Mouse (Mus musculus): ENCODE measurements around the gene Pagr1b. TPM values are rescaled to one million over a fixed set of nuclear protein-coding genes. Genes with fewer than 3 reads are reported as not detected.

Gene Pagr1b
- polyA plus RNA-seq (2021; fragmentation: Nextera tagmentation), result 0.55 TPM in 1 of 2 replicates, not detected in the other
- long read RNA-seq, experiment 1, result 0 reads
- long read RNA-seq, experiment 2, result 0 reads

GRCm38 (mm10) chr7:127016481-127016485 is at the start of gene Pagr1b:
TSS of gene Pagr1b (minus strand) at chr7:127016484.

DNA sequence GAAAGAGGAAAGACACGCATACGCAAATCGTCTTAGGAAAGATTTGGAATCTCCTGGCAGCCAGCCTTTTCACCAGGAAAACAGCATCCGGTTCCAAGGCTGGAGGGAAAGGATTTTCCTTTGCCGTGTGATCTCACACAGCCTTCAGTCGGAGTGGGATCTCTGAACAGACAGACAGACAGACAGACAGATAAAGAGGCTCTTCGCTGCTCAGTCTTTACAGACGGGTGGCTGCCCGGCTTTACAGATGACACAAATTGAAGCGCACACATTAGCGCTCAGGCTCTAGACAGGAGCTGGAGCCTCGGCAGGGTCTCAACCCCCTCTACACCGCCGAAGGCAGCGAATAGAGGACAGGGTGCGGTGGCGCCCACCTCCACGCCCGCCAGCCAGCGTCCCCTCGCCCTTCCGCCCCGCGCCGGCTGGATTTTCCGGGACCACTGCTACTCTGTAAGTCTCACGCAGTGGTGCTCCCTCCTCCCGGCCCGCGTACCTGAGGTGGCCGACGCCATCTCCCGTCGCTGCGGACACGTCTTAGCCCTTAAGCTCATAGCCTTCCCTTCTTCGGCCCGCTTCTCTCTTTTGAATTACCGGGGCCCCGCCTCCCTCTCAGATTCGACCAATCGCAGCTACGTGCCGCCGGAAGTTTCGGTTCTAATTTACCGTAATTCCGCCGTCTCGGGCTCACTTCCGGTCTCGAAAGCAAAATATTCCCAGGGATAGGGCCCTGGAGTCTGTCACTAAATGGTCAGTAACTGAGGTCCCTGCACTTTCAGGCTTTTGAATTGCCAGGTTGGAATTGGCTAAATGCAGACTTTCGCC is 25.8 kb upstream of the Pagr1b start, which contains the start of gene Kif22:
Gene Kif22 (minus strand): TSS at position 621 of the 822 bp plus-strand sequence.

GRCm38 (mm10) chr7:127026984-127027726 is 10.9 kb upstream of the Pagr1b start, which contains the start of gene Maz:
TSS of gene Maz (minus strand) at chr7:127027037.

GRCm38 (mm10) chr7:127020901-127021562 is 4.7 kb upstream of the Pagr1b start, which contains the start of the genes Gm42742 and Prrt2:
TSS of gene Gm42742 (minus strand) at chr7:127021097.
TSS of gene Prrt2 (minus strand) at chr7:127021211.

DNA sequence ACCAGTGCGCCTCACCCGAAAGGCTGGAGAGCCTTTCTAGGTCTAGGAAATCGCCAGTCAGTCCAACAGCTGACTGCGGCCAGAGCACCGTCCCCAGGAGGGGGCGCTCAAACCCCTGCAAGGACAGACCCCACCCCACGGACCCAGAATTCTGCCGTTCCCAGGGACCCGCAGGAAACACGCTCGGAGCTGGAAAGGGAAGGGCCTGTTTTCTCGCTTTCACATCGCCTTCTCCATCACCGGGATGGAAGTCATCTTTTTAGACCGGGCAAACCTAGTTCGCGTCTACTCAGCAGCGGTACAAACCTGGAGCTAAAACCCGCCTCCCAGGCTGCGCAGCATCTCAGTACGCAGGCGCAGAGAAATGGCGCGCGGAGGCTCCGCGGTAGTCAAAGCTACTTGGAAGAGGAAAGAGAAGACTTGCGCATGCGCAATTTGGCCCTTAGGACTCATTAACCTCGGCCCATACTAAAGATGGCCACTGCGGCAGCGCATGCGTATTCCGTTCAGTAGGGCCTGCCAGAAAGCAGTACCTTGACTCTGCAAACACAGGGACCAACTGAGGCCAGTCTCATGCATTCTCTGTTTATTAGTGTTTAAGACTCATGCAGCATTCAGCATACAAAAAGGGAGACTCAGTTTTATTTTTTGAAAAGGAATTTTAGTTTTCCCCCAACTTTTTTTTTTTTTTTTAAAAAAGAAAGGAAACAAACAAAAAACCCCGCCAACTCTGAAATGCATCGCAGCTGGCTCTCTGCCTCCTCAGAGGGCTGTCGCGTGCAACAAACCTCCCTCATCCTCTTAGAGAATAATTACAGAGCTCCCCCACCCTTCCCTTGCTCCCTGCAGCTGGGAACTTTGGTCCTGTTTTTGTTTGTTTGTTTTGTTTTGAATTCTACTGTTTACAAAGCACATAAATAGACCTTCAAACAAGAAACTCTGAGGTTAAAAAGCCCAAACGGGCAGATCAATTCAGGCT is 976 bp upstream of the Pagr1b start, which contains the start of gene Pagr1a:
Gene Pagr1a (minus strand): TSS at position 382 of the 979 bp plus-strand sequence.

DNA sequence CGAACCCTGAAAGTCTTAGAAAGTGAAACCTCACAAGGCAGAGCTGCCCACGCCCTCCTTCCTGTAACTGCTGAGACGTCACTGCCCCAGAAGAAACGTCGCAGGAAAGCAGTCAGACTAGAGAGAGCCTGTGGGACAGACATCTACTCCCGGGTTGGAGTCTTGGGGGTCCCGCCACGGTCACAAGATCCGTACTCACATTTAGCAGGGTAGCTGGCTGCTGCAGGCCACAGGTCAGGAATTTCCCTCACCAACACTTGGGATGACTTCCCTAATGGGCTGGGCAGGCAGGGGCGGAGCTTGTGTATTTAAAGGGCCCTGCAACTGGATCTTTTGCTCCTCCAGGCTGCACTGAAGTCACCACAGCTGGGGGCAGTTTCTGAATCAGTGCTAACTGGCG is 2.0 kb downstream of the Pagr1b start, which contains the start of gene Mvp:
Gene Mvp (minus strand): TSS at position 302 of the 400 bp plus-strand sequence.

DNA sequence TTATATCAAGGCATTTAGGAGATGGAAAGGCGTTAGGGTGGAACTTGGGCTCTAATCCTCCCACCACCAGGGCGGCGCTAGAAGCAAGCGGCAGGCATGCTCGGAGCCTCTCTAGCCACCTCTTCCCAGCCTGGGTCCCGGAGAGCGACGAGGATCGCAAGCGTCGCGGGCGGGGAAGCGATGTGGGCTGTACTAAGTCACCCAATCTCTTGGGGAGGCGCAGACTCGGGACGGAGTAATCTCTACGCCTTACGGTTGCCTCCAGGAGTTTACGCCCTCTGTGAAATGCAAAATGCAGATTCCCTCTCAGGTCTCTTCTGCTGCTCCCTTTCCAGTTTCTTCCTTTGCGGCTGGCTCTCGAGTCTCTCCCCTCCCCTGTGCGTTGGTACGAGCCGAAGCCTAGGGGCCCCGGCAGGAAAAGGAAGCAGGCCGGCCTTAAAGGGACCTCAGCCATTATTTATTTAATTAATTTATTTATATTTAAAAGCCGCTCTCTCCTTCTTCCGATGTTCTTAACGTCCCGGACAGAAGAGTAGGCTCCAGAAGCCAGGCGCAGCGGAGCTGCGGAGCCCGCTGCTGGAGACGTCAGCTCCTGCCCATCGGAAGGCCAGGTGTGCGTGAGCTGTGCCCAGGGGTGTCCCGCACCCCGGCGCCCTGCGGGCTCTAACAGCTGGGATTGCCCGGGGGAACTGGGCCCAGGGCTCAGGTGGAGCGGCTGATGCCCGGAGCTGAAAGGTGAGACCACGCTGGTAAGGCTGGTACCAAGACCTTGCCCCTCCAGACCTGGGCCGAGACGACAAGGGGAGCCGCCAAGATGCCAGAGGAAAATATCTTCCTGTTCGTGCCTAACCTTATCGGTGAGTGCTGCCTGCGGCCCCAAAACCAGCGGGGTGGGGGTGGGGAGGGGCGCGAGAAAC is 40.1 kb downstream of the Pagr1b start, which contains the start of gene Cdiptos:
Gene Cdiptos (minus strand): TSS at position 149 of the 917 bp plus-strand sequence.

DNA sequence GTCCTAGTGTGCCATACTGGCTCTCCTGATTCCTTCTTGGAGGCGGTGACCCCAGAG is 40.6 kb downstream of the Pagr1b start, which contains the start of gene Cdipt:
Gene Cdipt (plus strand): TSS at position 22 of the 57 bp plus-strand sequence.

Small RNA genes within 50 kb of the gene (microRNA-seq; reads per million reads assigned to microRNA genes)
- not detected for gene Gm44343

Other genes starting within 250 kb of the Pagr1b start
- gene Ypel3, start 239.5 kb downstream of the Pagr1b start, polyA plus RNA-seq (2021; fragmentation: Nextera tagmentation), result 240 and 274 TPM in 2 replicates
- not detected in 2 replicates for gene Tbx6, start 235.0 kb downstream of the Pagr1b start, polyA plus RNA-seq (2021; fragmentation: Nextera tagmentation)
- 52.4 and 61.8 TPM in 2 replicates for gene Ppp4c, start 224.0 kb downstream of the Pagr1b start, polyA plus RNA-seq (2021; fragmentation: Nextera tagmentation)
- gene Fam57b, start 218.8 kb downstream of the Pagr1b start, polyA plus RNA-seq (2021; fragmentation: Nextera tagmentation), result 4.4 and 5.3 TPM in 2 replicates
- not detected in 2 replicates for gene 4930451I11Rik, start 184.8 kb downstream of the Pagr1b start, polyA plus RNA-seq (2021; fragmentation: Nextera tagmentation)
- gene Doc2a, start 169.1 kb downstream of the Pagr1b start, polyA plus RNA-seq (2021; fragmentation: Nextera tagmentation), result 6.7 and 7.2 TPM in 2 replicates
- gene Hirip3, start 154.5 kb downstream of the Pagr1b start, polyA plus RNA-seq (2021; fragmentation: Nextera tagmentation), result 2.4 and 3.8 TPM in 2 replicates
- gene Ino80e, start 154.1 kb downstream of the Pagr1b start, polyA plus RNA-seq (2021; fragmentation: Nextera tagmentation), result 46.0 and 48.1 TPM in 2 replicates
- gene Taok2, start 131.8 kb downstream of the Pagr1b start, polyA plus RNA-seq (2021; fragmentation: Nextera tagmentation), result 8.2 and 10.1 TPM in 2 replicates
- gene Tmem219, start 93.6 kb downstream of the Pagr1b start, polyA plus RNA-seq (2021; fragmentation: Nextera tagmentation), result 28.6 and 32.5 TPM in 2 replicates
- gene Kctd13, start 87.6 kb downstream of the Pagr1b start, polyA plus RNA-seq (2021; fragmentation: Nextera tagmentation), result 262 and 282 TPM in 2 replicates
- 10.4 and 12.0 TPM in 2 replicates for gene Asphd1, start 66.9 kb downstream of the Pagr1b start, polyA plus RNA-seq (2021; fragmentation: Nextera tagmentation)
- gene Sez6l2, start 65.9 kb downstream of the Pagr1b start, polyA plus RNA-seq (2021; fragmentation: Nextera tagmentation), result 70.3 and 76.4 TPM in 2 replicates
- gene Cdipt, start 40.6 kb downstream of the Pagr1b start, polyA plus RNA-seq (2021; fragmentation: Nextera tagmentation), result 205 and 220 TPM in 2 replicates
- gene Cdiptos, start 40.4 kb downstream of the Pagr1b start, polyA plus RNA-seq (2021; fragmentation: Nextera tagmentation), result 0.46 and 0.93 TPM in 2 replicates
- 4.2 and 5.5 TPM in 2 replicates for gene Mvp, start 1.9 kb downstream of the Pagr1b start, polyA plus RNA-seq (2021; fragmentation: Nextera tagmentation)
- 28.6 and 49.8 TPM in 2 replicates for gene Pagr1a, start 868 bp upstream of the Pagr1b start, polyA plus RNA-seq (2021; fragmentation: Nextera tagmentation)
- 8.1 and 19.3 TPM in 2 replicates for gene Gm42742, start 4.6 kb upstream of the Pagr1b start, polyA plus RNA-seq (2021; fragmentation: Nextera tagmentation)
- 96.1 and 120 TPM in 2 replicates for gene Prrt2, start 4.7 kb upstream of the Pagr1b start, polyA plus RNA-seq (2021; fragmentation: Nextera tagmentation)
- gene Maz, start 10.6 kb upstream of the Pagr1b start, polyA plus RNA-seq (2021; fragmentation: Nextera tagmentation), result 5.6 and 7.1 TPM in 2 replicates
- 15.6 and 17.6 TPM in 2 replicates for gene Kif22, start 26.0 kb upstream of the Pagr1b start, polyA plus RNA-seq (2021; fragmentation: Nextera tagmentation)
- gene Zg16, start 70.8 kb upstream of the Pagr1b start, polyA plus RNA-seq (2021; fragmentation: Nextera tagmentation), result not detected in 2 replicates
- gene AI467606, start 74.9 kb upstream of the Pagr1b start, polyA plus RNA-seq (2021; fragmentation: Nextera tagmentation), result 1.8 and 2.1 TPM in 2 replicates
- gene Qprt, start 105.7 kb upstream of the Pagr1b start, polyA plus RNA-seq (2021; fragmentation: Nextera tagmentation), result 0.89 and 0.97 TPM in 2 replicates
- 0.06 TPM in 1 of 2 replicates, not detected in the other for gene Spn, start 121.3 kb upstream of the Pagr1b start, polyA plus RNA-seq (2021; fragmentation: Nextera tagmentation)
- gene Cd2bp2, start 179.6 kb upstream of the Pagr1b start, polyA plus RNA-seq (2021; fragmentation: Nextera tagmentation), result 30.0 and 34.9 TPM in 2 replicates
- 8.5 and 9.3 TPM in 2 replicates for gene Tbc1d10b, start 192.0 kb upstream of the Pagr1b start, polyA plus RNA-seq (2021; fragmentation: Nextera tagmentation)
- 4.1 and 5.1 TPM in 2 replicates for gene Mylpf, start 192.4 kb upstream of the Pagr1b start, polyA plus RNA-seq (2021; fragmentation: Nextera tagmentation)
- gene Zfp553, start 216.6 kb upstream of the Pagr1b start, polyA plus RNA-seq (2021; fragmentation: Nextera tagmentation), result 12.1 and 12.3 TPM in 2 replicates
- gene Sept1, start 216.6 kb upstream of the Pagr1b start, polyA plus RNA-seq (2021; fragmentation: Nextera tagmentation), result 1.3 and 2.0 TPM in 2 replicates
- gene Zfp771, start 227.8 kb upstream of the Pagr1b start, polyA plus RNA-seq (2021; fragmentation: Nextera tagmentation), result 61.1 and 73.1 TPM in 2 replicates
- 66.6 and 67.2 TPM in 2 replicates for gene Dctpp1, start 244.2 kb upstream of the Pagr1b start, polyA plus RNA-seq (2021; fragmentation: Nextera tagmentation)

All from layer of hippocampus, adult 6 months (tissue).